Mouse (Mus musculus): ENCODE measurements around the gene Cep63. TPM values are rescaled to one million over a fixed set of nuclear protein-coding genes. Genes with fewer than 3 reads are reported as not detected.
A peak's percentile ranks its signal among the peaks of the same experiment; 100 is the strongest.

Gene Cep63
- 29.3 and 33.9 TPM in 2 replicates for polyA plus RNA-seq (2012; rRNA removed)

DNA sequence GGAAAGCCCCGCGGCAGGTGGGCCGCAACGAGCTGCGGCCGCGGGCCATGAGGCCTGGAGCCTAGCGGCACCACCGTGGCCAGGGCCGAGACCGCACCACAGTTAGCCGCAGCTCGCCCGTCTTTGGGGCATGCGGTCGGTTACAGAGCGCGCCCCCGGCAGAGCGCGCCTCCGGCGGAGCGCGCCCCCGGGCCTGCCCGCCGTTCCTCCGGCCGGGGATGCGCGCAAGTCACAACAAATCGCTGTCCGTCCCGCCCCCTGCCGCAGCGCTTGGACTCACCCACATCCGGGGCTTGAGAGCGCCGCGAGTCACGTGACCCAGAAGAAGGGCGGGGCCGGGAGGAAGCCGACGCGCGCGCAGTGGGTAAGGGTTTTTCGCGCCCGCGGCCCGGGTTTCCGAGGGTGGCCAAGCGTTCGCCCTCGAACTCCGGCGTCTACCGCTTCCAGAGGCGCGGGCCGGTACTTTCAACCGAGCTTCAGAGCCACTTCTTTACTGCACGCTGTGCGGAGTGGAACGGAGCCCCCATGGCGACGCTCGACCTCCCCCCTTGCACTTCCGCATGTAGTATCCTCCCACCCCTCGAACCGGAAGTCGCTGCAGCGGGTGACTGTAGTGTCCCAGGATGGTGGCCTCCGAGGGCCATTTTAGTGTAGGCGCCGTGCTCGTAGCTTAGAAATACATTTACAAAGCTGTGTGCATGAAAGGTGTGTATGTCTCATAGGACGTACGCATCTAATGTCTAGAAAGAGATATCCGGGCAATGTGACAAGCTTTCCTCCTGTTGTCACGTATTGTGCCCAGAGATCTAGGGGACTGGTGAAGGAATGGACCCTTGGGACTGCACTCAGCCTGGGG, at the start of gene Cep63, which contains the start of gene Anapc13:
Gene Cep63, minus strand, starts transcription at position 552 of the 856 bp plus-strand sequence.
Gene Anapc13, plus strand, starts transcription at position 314 of the 856 bp plus-strand sequence.
- peak; percentile 98 for DNase-seq (ENCODE audit: low spot score)

DNA sequence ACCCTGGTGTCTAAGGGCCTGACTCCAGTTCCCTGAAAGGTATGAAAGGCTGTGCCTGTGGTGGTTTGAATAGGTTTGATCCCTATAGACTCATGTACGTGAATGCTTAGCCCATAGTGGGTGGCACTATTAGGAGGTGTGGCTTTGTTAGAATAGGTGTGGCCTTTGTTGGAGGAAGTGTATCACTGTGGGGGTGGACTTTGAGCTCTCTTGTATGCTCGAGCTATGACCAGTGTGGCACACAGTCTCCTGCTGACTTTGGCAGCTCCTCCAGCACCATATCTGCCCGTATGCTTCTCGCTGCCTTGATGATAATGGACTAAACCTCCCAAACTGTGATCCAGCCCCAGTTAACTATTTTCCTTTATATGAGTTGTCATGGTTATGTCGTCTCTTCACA, 49.6 kb upstream of the Cep63 start:
- DNase-seq (ENCODE audit: low spot score): no peak

DNA sequence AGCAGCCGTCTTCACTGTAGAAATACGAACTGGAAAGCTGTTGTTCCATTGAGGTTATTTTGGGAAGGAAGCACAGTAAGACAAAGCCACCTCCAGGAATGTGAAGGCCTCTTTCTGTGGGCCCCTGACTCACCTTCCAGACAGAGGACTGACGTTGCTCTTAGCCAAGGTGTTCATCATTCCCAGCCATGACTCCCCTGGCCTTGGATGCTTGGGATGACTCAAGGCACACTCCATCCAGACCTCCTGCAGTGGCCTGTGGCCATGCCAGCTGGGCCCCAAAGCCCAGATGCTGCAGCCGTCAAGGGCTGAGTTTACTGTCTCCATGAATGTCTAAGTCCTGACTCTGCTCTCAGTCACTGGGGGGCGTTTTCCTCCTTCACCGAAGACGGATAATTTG, 47.0 kb upstream of the Cep63 start:
- no peak for DNase-seq (ENCODE audit: low spot score)

DNA sequence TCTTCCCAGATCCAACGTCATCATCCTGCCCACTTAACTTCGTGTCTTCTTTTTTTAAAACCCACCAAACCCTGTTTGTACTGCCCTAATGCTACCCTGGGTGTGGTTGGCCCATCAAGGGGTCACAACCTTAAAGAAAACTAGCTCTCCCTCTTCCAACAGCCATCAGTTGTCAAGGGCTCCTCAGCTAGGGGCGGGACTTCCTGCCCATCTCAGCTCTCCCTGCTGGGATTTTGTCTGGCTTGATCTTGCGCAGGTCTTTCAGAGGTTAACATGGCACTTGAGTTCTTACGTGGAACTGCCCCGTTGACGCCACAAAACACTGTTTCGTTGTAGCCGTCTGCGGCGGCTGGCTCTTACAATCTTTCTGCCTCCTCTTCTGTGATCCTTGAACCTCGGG, 42.6 kb upstream of the Cep63 start:
- no peak for DNase-seq (ENCODE audit: low spot score)

DNA sequence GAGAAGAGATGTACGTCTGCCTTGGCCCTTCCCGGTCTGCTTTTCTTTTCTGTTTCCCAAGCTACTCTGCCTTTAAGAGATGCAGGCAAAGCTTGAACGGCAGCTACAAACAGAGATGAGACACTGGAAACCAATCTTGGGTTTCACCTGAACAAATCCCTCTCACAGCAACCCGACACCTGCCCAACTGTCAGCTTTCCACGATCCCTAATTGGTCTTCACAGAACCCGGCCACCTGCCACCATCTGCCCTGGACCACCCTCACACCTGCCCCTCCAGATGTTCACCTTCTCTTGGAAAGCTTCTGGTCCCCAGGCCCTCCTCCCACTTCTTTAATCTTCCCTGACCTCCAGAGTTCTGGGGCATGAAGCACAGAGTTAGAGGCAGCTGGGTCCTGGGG, 41.8 kb upstream of the Cep63 start:
- no peak for DNase-seq (ENCODE audit: low spot score)

DNA sequence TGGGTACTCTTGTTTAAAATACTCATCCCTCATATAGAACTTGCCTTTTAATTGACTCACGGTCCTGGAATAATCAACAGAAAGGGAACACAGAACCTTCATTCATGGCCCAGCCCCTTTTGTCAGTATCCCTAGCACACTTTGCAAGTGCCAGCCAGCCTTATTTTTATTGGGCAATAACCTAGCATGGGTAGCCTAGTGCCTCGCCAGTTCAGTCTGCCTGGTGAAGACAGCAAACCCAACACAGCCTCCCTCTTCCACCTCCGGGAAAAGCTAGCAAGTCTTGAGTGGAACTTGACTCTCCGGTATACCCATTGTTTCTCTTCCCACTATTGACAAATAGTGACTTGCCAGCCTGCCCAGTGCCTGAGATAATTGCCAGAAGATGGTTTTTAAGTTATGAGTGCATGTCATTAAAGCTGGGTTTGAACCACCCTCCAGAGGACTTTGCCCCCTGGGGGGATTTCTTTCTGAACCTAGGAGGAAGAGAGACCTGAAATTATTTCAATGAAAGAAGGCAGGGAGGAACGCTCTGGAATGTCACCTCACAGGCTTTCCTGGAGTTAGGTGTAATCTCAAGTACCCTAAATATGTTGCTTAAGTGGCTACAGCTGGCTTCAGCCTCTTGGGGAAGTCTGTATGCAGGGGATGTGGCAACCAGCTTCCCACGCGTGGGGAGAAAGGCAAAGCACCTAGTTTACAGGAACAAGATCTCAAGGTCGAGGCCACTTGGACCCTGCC, 30.2 kb upstream of the Cep63 start:
- DNase-seq (ENCODE audit: low spot score): no peak

DNA sequence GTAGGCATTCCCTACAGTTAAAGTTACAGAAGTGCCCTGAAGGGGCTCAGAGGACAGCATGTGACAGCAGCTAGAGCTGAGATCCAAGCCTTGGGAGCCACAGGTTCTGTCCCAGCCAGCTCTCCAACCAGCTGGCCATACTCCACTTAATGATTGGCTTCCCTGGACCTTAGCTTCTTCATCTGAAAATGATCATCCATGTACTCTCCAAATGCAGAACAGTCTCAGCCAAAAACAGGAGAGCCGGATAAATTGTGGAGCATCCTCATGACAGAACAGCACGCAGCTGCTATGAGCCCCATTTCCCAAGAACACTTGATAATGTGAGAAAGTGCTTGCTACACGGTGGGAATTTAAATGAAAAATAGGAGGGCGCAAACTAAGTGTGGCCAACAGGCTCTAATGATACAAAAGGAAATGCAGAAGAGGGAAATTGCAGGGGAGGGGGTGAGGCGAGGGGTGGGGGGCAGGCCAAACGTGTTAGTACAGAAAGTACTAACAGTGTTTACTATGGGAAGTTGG, 24.9 kb upstream of the Cep63 start:
- no peak for DNase-seq (ENCODE audit: low spot score)

DNA sequence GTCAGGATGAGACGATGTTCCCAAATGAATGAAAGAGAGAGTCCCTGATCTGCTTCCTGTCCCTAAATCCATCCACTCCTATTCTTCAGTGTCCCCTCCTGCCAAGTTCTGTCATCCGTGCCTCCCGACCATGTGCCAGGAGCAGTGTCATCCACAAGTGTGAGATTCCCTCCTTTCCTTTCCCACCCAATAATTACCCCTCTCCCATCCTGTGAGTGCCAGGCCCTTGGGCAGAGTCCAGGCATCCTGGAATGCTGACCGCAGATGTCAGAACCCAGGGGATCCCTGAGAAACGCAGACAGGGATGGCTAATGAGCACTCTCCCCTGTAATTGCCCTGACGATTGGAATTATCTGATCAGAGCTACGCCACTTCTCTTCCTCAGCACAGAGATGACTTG, 24.3 kb upstream of the Cep63 start:
- DNase-seq (ENCODE audit: low spot score): no peak

DNA sequence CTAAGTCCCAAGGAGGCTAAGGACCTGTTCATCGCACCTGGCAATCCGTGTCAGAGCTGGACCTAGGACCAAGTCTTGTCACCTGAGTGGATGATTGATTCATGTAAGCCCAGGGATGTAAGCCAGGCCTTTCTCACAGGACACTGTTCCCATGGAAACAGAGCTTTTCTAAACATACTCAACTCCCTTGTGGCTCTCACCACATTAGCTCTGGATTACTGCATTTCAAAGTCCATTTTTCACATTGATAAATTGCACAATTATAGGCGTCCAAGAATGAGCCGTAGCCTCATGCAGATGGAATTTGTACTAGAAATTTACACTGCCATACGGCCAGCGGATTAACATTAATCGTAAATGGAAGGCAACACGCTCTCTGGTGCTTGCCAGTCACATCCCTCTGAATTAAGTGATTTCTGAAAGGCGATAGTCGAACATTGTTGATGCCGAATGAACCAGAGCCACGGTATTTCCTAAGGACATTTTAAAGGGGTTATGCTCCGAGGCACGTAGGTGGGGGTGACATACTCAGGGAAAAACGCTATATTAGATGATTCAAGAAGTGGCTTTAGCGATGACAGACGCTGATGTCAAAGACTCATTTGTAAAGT, 23.7 kb upstream of the Cep63 start:
- DNase-seq (ENCODE audit: low spot score): no peak

DNA sequence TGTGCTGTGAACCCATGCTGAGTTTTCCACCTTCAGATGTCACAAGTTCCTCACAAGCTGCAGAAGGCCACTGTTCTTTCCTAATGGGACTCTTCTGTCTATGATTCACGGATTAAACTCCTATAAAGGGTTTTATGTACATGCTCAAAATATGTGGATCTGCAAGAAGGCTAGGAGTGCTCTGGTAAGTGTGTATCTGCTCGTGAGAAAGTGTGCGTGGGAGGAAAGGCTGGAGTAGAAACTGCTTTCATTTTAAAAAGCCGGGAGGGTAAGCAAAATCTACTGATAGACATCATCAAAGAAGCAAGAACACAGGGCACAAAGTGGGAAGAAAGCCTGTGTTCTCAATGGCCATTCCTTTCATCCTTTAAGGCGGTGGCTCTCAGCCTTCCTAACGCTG, 20.7 kb upstream of the Cep63 start:
- DNase-seq (ENCODE audit: low spot score): no peak

DNA sequence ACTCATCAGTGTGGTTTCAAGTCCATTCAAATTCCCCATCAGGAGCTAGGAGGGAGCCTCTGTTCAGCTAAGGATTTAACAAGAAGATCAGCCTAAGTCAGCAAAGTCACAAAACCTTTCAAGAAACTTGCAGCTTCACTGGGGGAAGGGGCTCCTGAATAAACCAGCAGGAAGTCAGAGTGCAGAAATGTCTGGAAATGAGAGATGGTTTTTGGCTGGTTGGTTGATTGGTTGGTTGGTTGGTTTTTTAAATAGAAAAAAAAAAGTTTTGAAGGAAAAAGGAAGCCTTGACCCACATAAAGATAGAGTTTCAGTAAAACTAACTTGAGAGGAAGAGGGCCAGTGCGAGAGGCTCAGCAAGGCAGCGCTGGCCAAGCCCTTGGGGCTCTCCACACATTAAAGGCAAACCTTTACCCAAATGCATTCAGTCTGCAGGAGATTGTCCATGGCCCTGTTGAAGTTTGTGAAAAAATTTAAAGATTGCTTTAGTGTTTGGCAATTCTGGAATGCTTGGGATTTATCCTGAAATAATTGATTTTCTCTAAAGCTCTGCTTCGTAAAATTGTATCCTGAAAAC, 18.9 kb upstream of the Cep63 start:
- no peak for DNase-seq (ENCODE audit: low spot score)

DNA sequence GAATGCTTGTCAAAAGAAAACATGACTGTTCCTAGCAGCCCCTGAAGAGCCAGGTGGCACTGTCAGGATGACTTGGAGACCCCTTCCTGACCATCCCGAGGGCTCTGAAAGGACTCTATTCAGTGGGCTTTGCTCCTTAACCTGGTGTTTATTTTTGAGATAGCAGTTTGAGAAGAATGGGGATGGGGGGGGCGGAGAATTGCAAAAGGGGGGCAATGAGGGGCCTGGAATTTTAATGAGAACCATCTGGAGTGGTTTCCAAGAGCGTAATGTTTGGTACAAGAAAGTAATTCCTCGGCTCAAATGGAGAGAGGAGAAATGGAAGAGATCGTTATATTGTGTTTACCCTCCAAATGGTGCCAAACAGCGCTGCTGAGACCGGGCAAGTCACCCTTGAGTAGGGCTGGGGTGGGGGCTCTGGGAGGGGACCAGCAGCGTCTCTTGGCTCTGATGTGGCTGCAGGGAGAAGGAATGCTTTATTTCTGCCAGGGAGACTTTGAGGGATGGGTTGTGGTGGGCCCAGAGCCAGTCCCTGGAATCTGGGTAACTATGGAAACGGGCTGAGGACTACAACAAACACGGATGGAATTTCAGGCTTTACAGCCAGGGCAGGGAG, 17.3 kb upstream of the Cep63 start:
- DNase-seq (ENCODE audit: low spot score): no peak

DNA sequence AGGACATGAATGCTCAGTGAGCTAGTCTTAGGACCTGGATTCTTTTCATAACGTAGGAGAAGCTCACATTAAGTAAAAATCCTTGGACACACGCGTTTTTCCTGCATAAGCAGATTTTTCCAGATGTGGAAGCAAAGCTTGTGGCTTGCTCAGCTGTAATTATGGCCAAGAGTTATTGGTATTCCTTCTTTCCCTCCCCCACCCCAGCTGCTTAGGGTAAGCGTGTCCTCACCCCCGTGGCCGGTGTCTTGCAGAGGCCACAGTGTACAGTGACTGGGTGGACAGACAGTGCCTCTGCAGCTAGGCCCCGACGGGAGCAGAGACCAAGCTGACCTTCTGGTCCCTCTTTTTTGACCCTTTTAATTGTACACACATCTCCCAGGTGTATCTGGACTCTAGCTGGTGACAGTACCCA, 16.7 kb upstream of the Cep63 start:
- no peak for DNase-seq (ENCODE audit: low spot score)

DNA sequence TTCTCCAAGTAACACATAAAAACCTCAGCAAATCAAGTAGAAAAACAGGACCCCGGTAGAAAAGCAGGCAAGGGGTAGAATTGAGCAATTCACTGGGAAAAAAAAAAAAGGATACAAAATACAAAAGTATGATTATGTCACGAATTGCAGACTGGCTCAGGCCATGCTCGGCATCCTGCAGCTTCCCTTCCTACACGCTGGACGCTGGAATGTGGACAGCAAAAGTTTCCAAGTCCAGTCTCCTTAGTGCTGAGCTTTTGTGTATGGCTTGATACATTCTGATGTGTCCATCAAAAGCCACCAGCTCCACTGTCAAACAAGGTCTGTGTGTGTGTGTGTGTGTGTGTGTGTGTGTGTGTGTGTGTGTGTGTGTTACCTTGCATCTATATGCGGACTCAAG, 15.2 kb upstream of the Cep63 start:
- DNase-seq (ENCODE audit: low spot score): no peak

DNA sequence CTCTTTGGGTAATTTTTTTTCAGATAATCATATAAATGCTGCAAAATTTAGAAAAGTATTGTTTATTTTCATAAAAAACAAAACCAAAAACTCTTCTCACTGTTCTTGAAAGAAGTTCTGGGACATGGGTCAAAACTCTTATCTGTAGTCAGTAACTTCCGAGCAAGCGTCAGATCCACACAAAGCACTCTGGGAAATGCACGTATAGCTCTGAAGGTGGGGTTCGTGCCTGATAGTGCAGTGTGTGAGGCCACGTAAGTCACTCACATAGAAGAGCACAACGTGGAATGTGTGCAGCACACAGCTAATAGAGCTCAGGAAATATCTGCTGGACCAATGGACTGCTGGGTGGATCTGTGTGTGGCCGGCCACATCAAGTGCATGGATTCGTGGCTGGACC, 13.2 kb upstream of the Cep63 start:
- no peak for DNase-seq (ENCODE audit: low spot score)

DNA sequence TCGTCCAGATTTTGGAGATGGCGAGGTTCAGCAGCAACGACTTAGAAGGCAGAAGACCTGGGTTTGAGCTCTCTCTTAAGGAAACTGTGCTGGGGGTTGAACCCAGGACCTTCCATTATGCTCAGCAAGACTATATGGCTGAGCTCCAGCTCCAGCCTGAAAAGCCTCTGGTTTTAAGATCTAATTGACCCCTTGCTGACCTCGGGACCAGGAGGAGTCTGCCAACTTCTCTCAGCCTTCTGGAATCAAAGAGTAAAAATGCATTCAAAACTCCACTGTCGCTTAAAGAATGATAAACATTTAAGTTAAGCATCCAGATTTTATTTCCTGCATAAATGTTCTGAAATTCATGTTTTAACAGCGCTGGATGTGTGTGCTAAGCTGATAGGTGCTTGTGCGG, 12.6 kb upstream of the Cep63 start:
- DNase-seq (ENCODE audit: low spot score): no peak

DNA sequence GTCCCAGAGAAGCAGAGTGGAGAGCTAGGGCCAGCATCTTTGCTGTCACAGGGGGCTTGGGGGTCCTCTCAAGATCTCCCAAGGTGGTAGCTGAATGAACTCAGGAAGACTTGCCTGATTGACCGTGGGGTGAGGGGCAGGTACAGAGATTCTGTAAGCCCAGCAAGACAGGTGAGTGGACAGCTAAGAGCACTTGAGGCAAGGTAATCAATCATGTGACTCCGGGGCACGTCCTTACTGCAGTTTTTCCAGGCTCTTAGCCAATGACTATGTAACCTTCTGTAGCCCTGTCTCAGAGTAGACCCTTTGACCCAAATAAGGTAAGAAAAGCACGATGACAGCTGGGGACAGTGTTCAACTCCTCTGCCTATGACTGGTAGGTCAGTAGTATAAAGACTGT, 10.8 kb upstream of the Cep63 start:
- no peak for DNase-seq (ENCODE audit: low spot score)

DNA sequence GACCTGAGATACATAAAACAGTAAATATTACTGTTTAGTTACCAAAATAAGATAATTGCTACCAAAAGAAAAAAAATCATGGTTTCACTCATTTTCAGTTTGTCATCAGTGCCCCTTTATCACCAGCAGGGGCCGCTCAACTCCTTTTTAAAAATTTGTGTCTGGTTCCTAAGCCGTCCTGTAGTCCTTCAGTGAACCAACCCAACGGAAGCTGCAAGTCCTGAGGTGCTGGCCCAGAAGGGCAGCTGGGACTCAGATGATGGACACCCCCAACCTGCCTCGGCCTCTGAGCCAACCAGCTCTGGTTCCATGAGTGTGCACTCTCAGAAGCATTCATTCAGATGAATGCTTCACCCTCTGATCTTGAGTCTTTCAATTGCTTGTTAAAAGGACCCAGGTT, 10.2 kb upstream of the Cep63 start:
- DNase-seq (ENCODE audit: low spot score): no peak

DNA sequence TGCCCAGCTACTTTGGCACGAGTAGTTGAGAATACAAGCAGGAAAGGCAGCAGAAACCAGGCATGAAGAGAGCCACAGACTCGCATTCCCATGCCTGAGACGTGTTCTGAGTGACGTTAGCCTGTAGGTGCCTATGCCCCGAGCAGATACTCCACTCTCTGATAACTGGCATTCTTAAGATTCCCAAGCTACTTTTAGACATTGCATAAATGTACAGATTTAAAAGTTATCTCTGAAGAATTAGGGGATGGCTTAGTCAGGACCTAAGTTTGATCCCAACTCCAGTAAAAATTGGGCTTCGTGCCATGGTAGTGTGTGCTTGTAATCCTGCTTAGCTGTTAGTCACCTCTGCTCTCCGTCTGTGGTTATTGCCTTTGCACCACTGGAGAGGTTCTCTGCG, 8.1 kb upstream of the Cep63 start:
- DNase-seq (ENCODE audit: low spot score): no peak

DNA sequence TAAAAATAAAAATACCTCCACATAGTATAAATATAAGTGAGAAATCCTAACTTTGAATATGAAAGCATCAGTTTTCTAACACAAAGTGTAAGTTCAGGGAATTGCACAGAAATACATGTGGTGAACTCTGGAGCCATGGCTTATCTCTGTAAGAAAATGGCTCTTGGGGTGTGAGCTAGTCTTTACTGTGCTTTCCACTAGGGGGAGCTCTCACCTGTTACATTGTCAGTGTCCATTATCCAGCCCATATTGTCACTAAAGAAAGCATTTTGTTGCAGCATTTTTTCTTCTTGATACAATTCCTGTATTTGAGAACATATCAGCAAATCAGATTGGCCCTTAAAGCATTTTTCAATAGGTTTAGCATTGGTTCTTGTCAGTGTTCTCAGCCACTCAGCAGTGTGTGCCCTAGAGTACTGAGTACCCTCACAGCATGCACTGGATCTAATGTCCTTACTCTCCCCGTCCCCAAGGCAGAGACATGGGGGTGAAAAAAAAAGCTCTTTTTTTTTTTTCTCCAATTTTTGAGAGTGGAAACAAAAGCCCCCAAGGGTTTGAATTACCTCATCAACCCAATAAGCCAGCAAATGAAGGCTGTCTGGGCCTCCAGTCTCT, 6.7 kb upstream of the Cep63 start:
- no peak for DNase-seq (ENCODE audit: low spot score)

DNA sequence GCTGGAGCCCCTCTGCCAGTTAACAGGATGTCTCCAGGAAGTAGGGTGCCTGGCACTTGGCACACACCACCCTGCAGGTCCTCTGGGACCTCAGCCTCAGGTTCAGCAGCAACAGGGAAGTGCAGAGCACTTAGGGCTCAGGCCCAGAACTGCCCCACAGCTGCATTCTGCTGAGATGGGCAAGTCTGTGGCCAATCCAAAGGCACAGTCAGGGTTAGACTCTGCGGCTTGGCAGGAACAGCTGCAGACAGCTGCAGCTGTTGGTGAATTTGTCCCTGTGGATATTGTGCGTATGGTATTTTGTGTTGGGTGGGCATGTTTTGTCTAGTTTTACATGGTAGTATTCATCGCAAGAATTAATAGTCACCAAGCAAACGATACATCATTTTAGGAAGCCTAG, 5.8 kb upstream of the Cep63 start:
- no peak for DNase-seq (ENCODE audit: low spot score)
